Mouse (Mus musculus) myocyte (in vitro differentiated cells): ENCODE measurements at regions not wholly inside any gene's neighbourhood (a gene's known extent, or its start where the extent isn't known, plus 50 kb on each side); places are given as distances from the start of the nearest gene placed in this dataset.

Source experiments
- H3K27me3 ChIP-seq: one replicate; pipeline ENCODE4 v1.6.1; 2011; ENCODE audit not compliant: control insufficient read depth, insufficient read depth, insufficient read length
- H3K36me3 ChIP-seq: one replicate; pipeline ENCODE4 v1.6.1; 2011; ENCODE audit not compliant: control insufficient read depth, insufficient read depth
- H3K4me2 ChIP-seq: one replicate; pipeline ENCODE4 v1.6.1; 2011; ENCODE audit warnings: low read depth, control low read depth
- H3K4me3 ChIP-seq: one replicate; pipeline ENCODE4 v1.5.1; 2011; ENCODE audit warnings: mild to moderate bottlenecking, control low read depth, moderate library complexity
- H3K79me2 ChIP-seq: one replicate; pipeline ENCODE4 v1.6.1; 2011; ENCODE audit not compliant: control insufficient read depth, insufficient read depth
- H3ac ChIP-seq: one replicate; pipeline ENCODE4 v1.6.1; 2011; ENCODE audit not compliant: control insufficient read depth, insufficient read length
- CEBPB ChIP-seq: IDR thresholded peaks from 2 replicates; pipeline ENCODE4 v1.6.1; 2011; ENCODE audit warnings: mild to moderate bottlenecking, moderate library complexity; ENCODE audit not compliant: poor library complexity, insufficient read depth, severe bottlenecking
- E2F4 ChIP-seq: IDR thresholded peaks from one replicate; pipeline ENCODE4 v1.6.1; 2011; ENCODE audit warnings: mild to moderate bottlenecking, control low read depth, moderate library complexity; ENCODE audit not compliant: insufficient read depth
- MAX ChIP-seq: IDR thresholded peaks from one replicate; pipeline ENCODE4 v1.6.1; 2011; ENCODE audit warnings: low read depth, mild to moderate bottlenecking, control low read depth
- MYOD1 ChIP-seq, 3 experiments: IDR thresholded peaks; one replicate each; pipeline ENCODE4 v1.6.1; 2011; ENCODE audit warnings: control low read depth in 2 of 3, low read depth in 2 of 3, mild to moderate bottlenecking in 2 of 3, moderate library complexity in 1 of 3; ENCODE audit not compliant: insufficient read length in 2 of 3, control insufficient read depth in 1 of 3
- MYOG ChIP-seq, 3 experiments: IDR thresholded peaks; one replicate each; pipeline ENCODE4 v1.6.1; 2011; ENCODE audit warnings: control low read depth in 2 of 3, low read depth in 2 of 3, mild to moderate bottlenecking in 2 of 3; ENCODE audit not compliant: insufficient read length in 2 of 3, control insufficient read depth in 1 of 3, insufficient read depth in 1 of 3
- POLR2A ChIP-seq: IDR thresholded peaks from one replicate; pipeline ENCODE4 v1.6.1; 2011; ENCODE audit warnings: low read depth, mild to moderate bottlenecking, control low read depth, moderate library complexity; ENCODE audit not compliant: insufficient read length
- POLR2AphosphoS2 ChIP-seq: IDR thresholded peaks from one replicate; pipeline ENCODE4 v1.6.1; 2011; ENCODE audit warnings: low read depth, control low read depth; ENCODE audit not compliant: insufficient read length
- REST ChIP-seq: IDR thresholded peaks from one replicate; pipeline ENCODE4 v1.6.1; 2011; ENCODE audit warnings: mild to moderate bottlenecking, control low read depth, moderate library complexity; ENCODE audit not compliant: insufficient read depth, insufficient read length
- SRF ChIP-seq: IDR thresholded peaks from one replicate; pipeline ENCODE4 v1.6.1; 2011; ENCODE audit warnings: low read depth; ENCODE audit not compliant: control insufficient read depth, insufficient read length
- TCF12 ChIP-seq: IDR thresholded peaks from one replicate; pipeline ENCODE4 v1.6.1; 2011; ENCODE audit warnings: mild to moderate bottlenecking, control low read depth; ENCODE audit not compliant: poor library complexity, insufficient read depth, severe bottlenecking
- TCF3 ChIP-seq: IDR thresholded peaks from one replicate; pipeline ENCODE4 v1.6.1; 2011; ENCODE audit warnings: low read depth, control low read depth; ENCODE audit not compliant: insufficient read length
- USF1 ChIP-seq: IDR thresholded peaks from one replicate; pipeline ENCODE4 v1.6.1; 2011; ENCODE audit warnings: low read depth, mild to moderate bottlenecking, control low read depth, moderate library complexity

- no peak overlapping the region for H3ac ChIP-seq
- H3K4me2 ChIP-seq = no peak overlapping the region
- H3K27me3 ChIP-seq = no peaks in the 10 kb centered on the region
- no peak overlapping the region for H3K4me3 ChIP-seq
- H3K36me3 ChIP-seq = no peaks in the 10 kb centered on the region
- TF ChIP-seq TCF3 (no peak), REST (no peak), MAX (no peak), USF1 (no peak), SRF (no peak), CEBPB (no peak), POLR2AphosphoS2 (no peak), MYOG (IDR thresholded peaks at IDR 0.05; ENCODE audit: control insufficient read depth in 1 of 3, insufficient read depth in 1 of 3, insufficient read length in 2 of 3, low read depth in 2 of 3) (no peak), POLR2A (no peak), MYOD1 (IDR thresholded peaks at IDR 0.05; ENCODE audit: control insufficient read depth in 1 of 3, insufficient read length in 2 of 3, low read depth in 2 of 3) (no peak), E2F4 (no peak), TCF12 (no peak)
- no peaks in the 10 kb centered on the region for H3K79me2 ChIP-seq
Measured at GRCm38 (mm10) chr1:41743332-41743710, 937.9 kb downstream of the Tmem182 start.

DNA sequence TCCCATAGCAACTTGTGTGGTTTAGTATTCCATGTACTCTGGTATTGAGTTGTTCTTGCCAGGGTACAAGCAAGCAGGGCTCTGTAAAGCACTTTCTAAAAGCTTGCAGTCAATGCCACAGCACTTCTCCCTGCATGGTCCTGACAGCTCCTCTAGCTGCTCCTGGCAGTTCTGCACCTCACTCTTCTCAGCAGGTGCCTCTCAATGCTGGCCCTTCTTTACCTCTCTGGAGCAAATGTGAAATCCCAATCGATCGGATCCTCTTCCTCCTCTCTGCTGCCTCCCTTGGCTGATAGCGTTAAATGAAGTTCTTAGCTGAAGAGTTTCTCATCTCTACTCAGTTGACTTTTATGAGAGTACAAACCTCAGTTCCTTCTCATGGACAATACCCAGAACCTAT lies 939.1 kb downstream of the Tmem182 start:
- no peak overlapping the region for H3K4me3 ChIP-seq
- H3ac ChIP-seq = no peak overlapping the region
- H3K4me2 ChIP-seq = no peak overlapping the region
- no peak for TF ChIP-seq POLR2A
- TF ChIP-seq MYOG (IDR thresholded peaks at IDR 0.05; ENCODE audit: control insufficient read depth in 1 of 3, insufficient read depth in 1 of 3, insufficient read length in 2 of 3, low read depth in 2 of 3) = no peak
- no peak for TF ChIP-seq USF1
- no peak for TF ChIP-seq TCF12
- no peak for TF ChIP-seq MYOD1 (IDR thresholded peaks at IDR 0.05; ENCODE audit: control insufficient read depth in 1 of 3, insufficient read length in 2 of 3, low read depth in 2 of 3)
- no peak for TF ChIP-seq MAX
- no peak for TF ChIP-seq REST
- TF ChIP-seq POLR2AphosphoS2 = no peak
- no peaks in the 10 kb centered on the region for H3K79me2 ChIP-seq
- H3K27me3 ChIP-seq = no peaks in the 10 kb centered on the region
- no peaks in the 10 kb centered on the region for H3K36me3 ChIP-seq

GRCm38 (mm10) chr1:41759366-41759765 lies 936.2 kb upstream of the Pou3f3 start:
- no peaks in the 10 kb centered on the region for H3K27me3 ChIP-seq
- H3K79me2 ChIP-seq = no peaks in the 10 kb centered on the region
- no peak overlapping the region for H3K4me3 ChIP-seq
- no peak for TF ChIP-seq MAX
- no peak for TF ChIP-seq REST
- TF ChIP-seq TCF3 = no peak
- TF ChIP-seq POLR2A = no peak
- TF ChIP-seq MYOD1 (IDR thresholded peaks at IDR 0.05; ENCODE audit: control insufficient read depth in 1 of 3, insufficient read length in 2 of 3, low read depth in 2 of 3) = no peak
- no peak for TF ChIP-seq E2F4
- TF ChIP-seq TCF12 = no peak
- no peak for TF ChIP-seq USF1
- TF ChIP-seq SRF = no peak
- TF ChIP-seq POLR2AphosphoS2 = no peak
- no peak for TF ChIP-seq CEBPB
- no peak for TF ChIP-seq MYOG (IDR thresholded peaks at IDR 0.05; ENCODE audit: control insufficient read depth in 1 of 3, insufficient read depth in 1 of 3, insufficient read length in 2 of 3, low read depth in 2 of 3)
- H3K4me2 ChIP-seq = no peak overlapping the region
- no peaks in the 10 kb centered on the region for H3K36me3 ChIP-seq
- no peak overlapping the region for H3ac ChIP-seq
